Mouse (Mus musculus): ENCODE measurements around the gene Mcrip2.

The Mcrip2 gene

GRCm38 (mm10) chr17:25818851-25819780 is 49.4 kb downstream of the Mcrip2 start:
- DNase-seq (ENCODE audit: low read depth in 2 of 2, low spot score in 2 of 2): no peak

- no peak for DNase-seq (ENCODE audit: low read depth in 2 of 2, low spot score in 2 of 2)
Observed at GRCm38 (mm10) chr17:25817662-25818061, 50.9 kb downstream of the Mcrip2 start.

Measured in CD8-positive naive resting alpha-beta T cell, adult 2 months (primary cell).